Mouse (Mus musculus) lung, adult 2 months (tissue): ENCODE results near the gene Gcnt7.

ENCODE experiments used
- CTCF ChIP-seq: fragments of 200-500 bp; IDR thresholded peaks from 2 replicates; pipeline ENCODE4 v1.5.1; 2011; ENCODE audit warnings: mild to moderate bottlenecking, low read length, control low read depth; ENCODE audit not compliant: insufficient read depth
- POLR2A ChIP-seq: fragments of 200-500 bp; IDR thresholded peaks from 2 replicates; pipeline ENCODE4 v1.6.1; 2011; ENCODE audit warnings: low read depth, mild to moderate bottlenecking, control low read depth, low read length, borderline replicate concordance; ENCODE audit errors: extremely low read depth

DNA sequence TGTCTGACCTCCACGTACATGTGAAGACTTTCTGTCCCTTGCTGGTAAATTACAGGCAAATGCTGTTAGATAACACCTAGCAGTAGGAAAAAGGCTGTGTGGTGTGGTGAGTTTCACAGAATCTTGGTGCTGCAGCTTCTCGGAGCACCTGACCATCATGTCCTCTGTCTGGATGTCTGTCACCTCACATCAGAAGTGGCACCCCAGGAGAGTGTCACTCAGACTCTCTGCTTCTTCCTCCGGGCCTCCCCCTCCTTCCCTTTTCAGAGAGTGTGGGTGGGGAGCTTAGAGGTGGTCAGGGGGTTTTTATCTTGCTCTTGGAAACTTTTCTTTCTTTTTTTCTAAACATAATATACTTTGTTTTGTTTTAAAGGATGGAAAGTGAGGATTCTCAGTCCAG lies 53.4 kb downstream of the Gcnt7 start:
- TF ChIP-seq CTCF, result no peak
- TF ChIP-seq POLR2A, result no peak
